Mouse (Mus musculus): Measurements from ENCODE around the gene H2-M10.2. TPM values are rescaled to one million over a fixed set of nuclear protein-coding genes. Genes with fewer than 3 reads are reported as not detected.

Gene H2-M10.2
- polyA plus RNA-seq, 1 experiment from 2014 or later = not detected

DNA sequence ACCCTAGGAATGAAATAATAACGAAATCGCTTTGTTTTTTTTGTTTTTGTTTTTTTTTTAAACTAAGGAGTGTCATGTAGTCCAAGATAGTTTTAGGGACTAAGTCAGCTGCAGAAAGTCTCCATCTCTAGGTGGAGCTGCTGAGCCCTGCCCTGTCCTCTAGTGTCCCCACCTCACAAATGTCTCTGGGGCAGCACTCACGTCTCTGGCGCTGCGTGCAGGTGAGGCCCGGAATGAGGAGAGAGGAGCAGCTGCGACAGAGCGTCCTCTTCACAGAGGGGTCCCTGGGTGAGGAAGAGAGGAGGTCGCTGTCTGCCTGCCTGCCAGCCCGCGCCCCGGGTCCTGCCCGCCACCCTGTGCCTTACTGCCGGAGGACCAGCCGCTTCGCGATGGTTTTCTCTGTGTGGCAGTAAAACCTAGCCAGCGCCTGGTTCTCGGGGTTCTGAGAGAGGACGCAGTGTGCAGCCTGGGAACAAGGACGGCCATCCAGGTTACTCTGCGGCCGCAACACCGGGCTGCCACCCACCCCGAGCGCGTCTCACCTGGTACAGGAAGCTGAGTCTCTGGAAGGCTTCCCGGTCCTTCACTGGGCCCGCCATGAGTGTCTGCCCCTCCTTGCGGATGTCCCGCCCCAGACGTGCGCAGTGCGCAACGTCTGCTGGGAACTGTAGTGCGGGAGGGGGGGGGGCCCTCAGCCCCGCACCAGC lies 28.9 kb downstream of the H2-M10.2 start:
- ATAC-seq (ENCODE audit: low read depth) = peak; percentile 94
- Histone ChIP-seq H3K4me3 (ENCODE audit: low read depth, low read length) (peak overlapping the region; percentile 70), H3K27me3 (ENCODE audit: control insufficient read depth, insufficient read depth, low read depth, low read length) (peaks cover 3% of the 10 kb centered on the region), H3K27ac (ENCODE audit: low read length) (peak overlapping the region; percentile 78), H3K36me3 (ENCODE audit: control insufficient read depth, insufficient read depth) (peaks cover 5% of the 10 kb centered on the region), H3K9me3 (replicated peaks; ENCODE audit: control insufficient read depth, low read length) (no peaks in the 10 kb centered on the region), H3K9ac (ENCODE audit: low read depth, low read length) (peak overlapping the region; percentile 71), H3K4me1 (ENCODE audit: control insufficient read depth, low read depth, low read length) (peaks cover 10% of the 10 kb centered on the region), H3K4me2 (ENCODE audit: low read depth, low read length) (peak overlapping the region; percentile 62)
- WGBS (ENCODE audit: insufficient replicate concordance) = 0% methylated on average over 37 of the region's 37 CpGs

DNA sequence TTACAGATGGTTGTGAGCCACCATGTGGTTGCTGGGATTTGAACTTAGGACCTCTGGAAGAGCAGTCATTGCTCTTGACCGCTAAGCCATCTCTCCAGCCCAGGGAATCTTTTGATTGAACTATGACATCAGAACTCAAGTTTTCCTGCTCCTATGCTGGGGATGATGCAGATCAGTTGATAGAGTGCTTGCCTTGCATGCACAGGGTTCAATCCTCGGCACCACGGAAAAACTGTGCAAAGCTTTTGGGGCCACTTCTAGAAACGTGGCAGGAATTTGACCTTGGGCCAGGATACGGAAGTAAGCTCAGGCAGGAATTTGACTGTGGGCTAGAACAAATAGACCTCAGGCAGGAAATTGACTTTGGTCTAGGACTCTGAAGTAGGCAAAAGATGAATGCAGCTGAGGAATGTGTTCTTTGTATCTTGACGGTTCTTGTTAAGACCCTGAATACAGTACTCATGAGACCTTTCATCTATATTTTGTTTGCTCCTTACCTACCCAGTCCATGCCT lies 33.1 kb downstream of the H2-M10.2 start:
- Histone ChIP-seq H3K4me3 (ENCODE audit: low read depth, low read length) (no peak overlapping the region), H3K27ac (ENCODE audit: low read length) (no peak overlapping the region), H3K4me1 (ENCODE audit: control insufficient read depth, low read depth, low read length) (peaks cover 13% of the 10 kb centered on the region), H3K4me2 (ENCODE audit: low read depth, low read length) (no peak overlapping the region), H3K9me3 (replicated peaks; ENCODE audit: control insufficient read depth, low read length) (no peaks in the 10 kb centered on the region), H3K9ac (ENCODE audit: low read depth, low read length) (no peak overlapping the region), H3K27me3 (ENCODE audit: control insufficient read depth, insufficient read depth, low read depth, low read length) (peaks cover 24% of the 10 kb centered on the region), H3K36me3 (ENCODE audit: control insufficient read depth, insufficient read depth) (no peaks in the 10 kb centered on the region; the same call in 1 of the 2 replicates)
- ATAC-seq (ENCODE audit: low read depth) = no peak
- 32% methylated on average over 6 of the region's 6 CpGs for WGBS (ENCODE audit: insufficient replicate concordance)

DNA sequence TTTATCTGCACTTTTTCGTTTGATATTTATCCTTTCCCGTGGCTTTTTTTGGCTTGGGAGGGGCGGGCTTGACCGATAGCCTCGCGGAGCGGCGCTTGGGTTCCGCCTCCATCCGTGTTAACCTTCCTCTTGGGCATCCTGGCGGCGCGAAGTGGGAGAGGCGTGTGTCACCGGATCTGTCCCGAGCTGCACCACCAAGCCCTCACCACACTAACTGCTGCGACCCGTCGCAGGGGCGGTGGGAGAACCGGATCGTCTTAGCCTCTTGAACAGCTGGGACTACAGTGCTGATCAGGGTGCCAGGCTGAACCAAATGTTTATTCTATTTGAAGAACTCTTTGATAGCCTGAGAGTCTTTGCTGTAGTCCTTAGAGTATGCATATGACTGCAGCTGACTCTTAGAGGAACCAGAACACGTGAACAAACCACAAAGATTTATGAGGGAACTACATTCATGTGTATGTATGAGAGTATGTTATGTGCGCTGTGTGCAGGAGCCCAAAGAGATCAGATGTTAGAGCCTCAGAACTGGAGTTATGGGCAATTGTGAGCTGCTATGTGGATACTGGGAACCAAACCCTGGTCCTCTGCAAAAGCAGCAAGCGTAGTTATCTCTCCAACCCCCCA lies 33.9 kb downstream of the H2-M10.2 start:
- peaks cover 25% of the 10 kb centered on the region for H3K27me3 ChIP-seq (ENCODE audit: control insufficient read depth, insufficient read depth, low read depth, low read length)
- H3K4me3 ChIP-seq (ENCODE audit: low read depth, low read length) = 0 out of 2 replicates have a peak overlapping the region, but pooled peaks have one; percentile 17
- no peak overlapping the region for H3K27ac ChIP-seq (ENCODE audit: low read length)
- no peaks in the 10 kb centered on the region; the same call in 1 of the 2 replicates for H3K36me3 ChIP-seq (ENCODE audit: control insufficient read depth, insufficient read depth)
- H3K9me3 ChIP-seq (replicated peaks; ENCODE audit: control insufficient read depth, low read length) = no peaks in the 10 kb centered on the region
- ATAC-seq (ENCODE audit: low read depth) = no peak
- peaks cover 10% of the 10 kb centered on the region for H3K4me1 ChIP-seq (ENCODE audit: control insufficient read depth, low read depth, low read length)
- 4% methylated on average over 25 of the region's 25 CpGs for whole genome bisulfite sequencing (ENCODE audit: insufficient replicate concordance)
- H3K9ac ChIP-seq (ENCODE audit: low read depth, low read length) = no peak overlapping the region
- H3K4me2 ChIP-seq (ENCODE audit: low read depth, low read length) = peak overlapping the region; percentile 50

DNA sequence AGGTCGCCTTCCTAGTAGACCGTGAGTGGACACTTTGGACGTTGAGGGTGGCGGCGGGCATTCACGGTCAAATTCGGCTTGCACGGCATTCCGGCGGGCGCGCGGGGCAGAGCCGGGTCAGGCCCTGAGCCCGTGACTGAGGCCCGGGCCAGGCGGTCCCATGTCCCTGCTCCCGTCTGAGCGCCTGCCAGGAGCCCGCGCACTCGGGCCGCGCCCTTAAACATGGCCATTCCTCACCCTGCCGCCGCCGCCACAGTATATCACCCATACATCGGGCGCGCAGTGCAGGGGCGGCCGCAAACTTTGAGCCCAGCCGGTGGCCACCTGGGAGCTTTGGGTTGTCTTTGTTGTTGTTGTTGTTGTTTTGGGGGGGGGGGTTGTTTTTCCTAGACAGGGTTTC lies 37.4 kb downstream of the H2-M10.2 start:
- Histone ChIP-seq H3K36me3 (ENCODE audit: control insufficient read depth, insufficient read depth) (no peaks in the 10 kb centered on the region), H3K27me3 (ENCODE audit: control insufficient read depth, insufficient read depth, low read depth, low read length) (peaks cover 25% of the 10 kb centered on the region), H3K9me3 (replicated peaks; ENCODE audit: control insufficient read depth, low read length) (no peaks in the 10 kb centered on the region), H3K27ac (ENCODE audit: low read length) (no peak overlapping the region), H3K4me3 (ENCODE audit: low read depth, low read length) (no peak overlapping the region), H3K9ac (ENCODE audit: low read depth, low read length) (no peak overlapping the region), H3K4me1 (ENCODE audit: control insufficient read depth, low read depth, low read length) (peaks cover 5% of the 10 kb centered on the region), H3K4me2 (ENCODE audit: low read depth, low read length) (no peak overlapping the region)
- ATAC-seq (ENCODE audit: low read depth) = no peak
- WGBS (ENCODE audit: insufficient replicate concordance) = 22% methylated on average over 32 of the region's 33 CpGs

DNA sequence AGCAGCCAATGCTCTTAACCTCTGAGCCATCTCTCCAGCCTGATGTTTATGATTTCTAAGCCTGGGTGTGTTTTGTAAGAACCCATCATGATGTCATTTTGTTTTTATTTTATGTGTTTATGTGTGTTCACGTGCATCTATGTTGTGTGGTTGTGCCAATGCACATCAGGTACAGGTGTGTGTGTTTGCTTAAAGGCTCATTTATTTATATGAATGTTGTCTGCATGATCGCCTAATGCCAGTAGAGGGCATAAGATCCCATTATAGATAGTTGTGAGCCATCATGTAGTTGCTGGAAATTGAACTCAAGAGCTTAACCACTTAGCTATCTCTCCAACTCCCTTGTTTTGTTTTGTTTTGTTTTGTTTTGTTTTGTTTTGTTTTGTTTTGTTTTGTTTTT lies 40.5 kb downstream of the H2-M10.2 start:
- Histone ChIP-seq H3K4me2 (ENCODE audit: low read depth, low read length) (no peak overlapping the region), H3K9ac (ENCODE audit: low read depth, low read length) (no peak overlapping the region), H3K27me3 (ENCODE audit: control insufficient read depth, insufficient read depth, low read depth, low read length) (peaks cover 18% of the 10 kb centered on the region), H3K27ac (ENCODE audit: low read length) (no peak overlapping the region), H3K36me3 (ENCODE audit: control insufficient read depth, insufficient read depth) (no peaks in the 10 kb centered on the region), H3K4me3 (ENCODE audit: low read depth, low read length) (no peak overlapping the region), H3K9me3 (replicated peaks; ENCODE audit: control insufficient read depth, low read length) (no peaks in the 10 kb centered on the region), H3K4me1 (ENCODE audit: control insufficient read depth, low read depth, low read length) (no peaks in the 10 kb centered on the region)
- WGBS (ENCODE audit: insufficient replicate concordance) = 60% methylated on average over 2 of the region's 2 CpGs
- ATAC-seq (ENCODE audit: low read depth) = no peak

DNA sequence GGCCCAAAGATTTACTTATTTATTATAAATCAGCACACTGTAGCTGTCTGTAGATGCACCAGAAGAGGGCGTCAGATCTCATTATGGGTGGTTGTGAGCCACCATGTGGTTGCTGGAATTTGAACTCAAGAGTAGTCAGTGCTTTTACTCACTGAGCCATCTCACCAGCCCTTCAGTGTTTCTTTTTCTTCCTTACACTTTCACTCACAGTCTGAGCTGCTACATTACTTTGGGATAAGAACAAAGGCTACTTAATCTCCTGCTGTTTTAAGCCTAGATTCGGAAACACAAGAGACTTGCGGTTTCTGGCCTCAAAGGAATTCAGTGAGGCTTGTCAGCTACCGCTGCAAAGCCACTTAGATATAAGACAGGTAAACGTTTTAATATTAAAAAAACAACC lies 42.3 kb downstream of the H2-M10.2 start:
- WGBS (ENCODE audit: insufficient replicate concordance) = 49% methylated on average over 5 of the region's 5 CpGs
- no peak for ATAC-seq (ENCODE audit: low read depth)

DNA sequence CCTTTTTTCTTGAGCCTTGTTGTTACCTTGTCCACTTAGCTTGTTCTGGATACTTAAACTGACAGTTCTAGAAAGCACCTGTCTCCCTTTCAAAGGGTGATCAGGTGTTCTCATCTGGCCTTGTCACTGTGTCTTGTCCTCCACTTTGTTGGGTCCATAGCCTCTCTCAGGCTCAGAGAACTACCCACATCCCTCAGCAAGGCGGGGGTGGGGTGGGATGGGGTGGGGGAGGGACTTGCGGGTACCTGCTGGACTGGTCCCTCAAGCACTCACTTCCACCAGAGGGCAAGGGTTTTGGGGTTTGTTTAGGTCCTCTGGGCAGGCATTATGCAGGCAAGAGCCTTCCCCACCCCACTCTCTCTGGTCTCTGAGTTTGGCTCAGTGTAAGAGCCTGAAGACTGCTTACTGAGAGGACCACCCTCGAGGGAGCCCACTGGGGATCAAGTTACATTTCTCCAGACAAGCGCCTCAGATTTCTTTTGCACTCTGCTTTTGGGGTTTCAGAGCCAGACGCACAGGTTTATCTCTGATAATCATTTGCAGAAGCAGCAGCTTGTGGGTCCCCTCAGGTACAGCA lies 45.6 kb downstream of the H2-M10.2 start:
- Histone ChIP-seq H3K36me3 (ENCODE audit: control insufficient read depth, insufficient read depth) (no peaks in the 10 kb centered on the region), H3K9ac (ENCODE audit: low read depth, low read length) (no peak overlapping the region), H3K4me2 (ENCODE audit: low read depth, low read length) (no peak overlapping the region), H3K4me3 (ENCODE audit: low read depth, low read length) (no peak overlapping the region), H3K9me3 (replicated peaks; ENCODE audit: control insufficient read depth, low read length) (no peaks in the 10 kb centered on the region), H3K27ac (ENCODE audit: low read length) (no peak overlapping the region), H3K4me1 (ENCODE audit: control insufficient read depth, low read depth, low read length) (no peaks in the 10 kb centered on the region; the same call in 1 of the 2 replicates), H3K27me3 (ENCODE audit: control insufficient read depth, insufficient read depth, low read depth, low read length) (peaks cover 11% of the 10 kb centered on the region)
- WGBS (ENCODE audit: insufficient replicate concordance) = 15% methylated on average over 5 of the region's 5 CpGs
- no peak for ATAC-seq (ENCODE audit: low read depth)

More for the DNA sequence above, 42.3 kb downstream of the H2-M10.2 start:
- H3K27ac ChIP-seq (ENCODE audit: low read length) = no peak overlapping the region
- no peak overlapping the region for H3K4me3 ChIP-seq (ENCODE audit: low read depth, low read length)
- no peaks in the 10 kb centered on the region for H3K9me3 ChIP-seq (replicated peaks; ENCODE audit: control insufficient read depth, low read length)
- H3K4me1 ChIP-seq (ENCODE audit: control insufficient read depth, low read depth, low read length) = no peaks in the 10 kb centered on the region
- peaks cover 10% of the 10 kb centered on the region for H3K27me3 ChIP-seq (ENCODE audit: control insufficient read depth, insufficient read depth, low read depth, low read length)
- H3K4me2 ChIP-seq (ENCODE audit: low read depth, low read length) = no peak overlapping the region
- H3K36me3 ChIP-seq (ENCODE audit: control insufficient read depth, insufficient read depth) = no peaks in the 10 kb centered on the region
- H3K9ac ChIP-seq (ENCODE audit: low read depth, low read length) = no peak overlapping the region

DNA sequence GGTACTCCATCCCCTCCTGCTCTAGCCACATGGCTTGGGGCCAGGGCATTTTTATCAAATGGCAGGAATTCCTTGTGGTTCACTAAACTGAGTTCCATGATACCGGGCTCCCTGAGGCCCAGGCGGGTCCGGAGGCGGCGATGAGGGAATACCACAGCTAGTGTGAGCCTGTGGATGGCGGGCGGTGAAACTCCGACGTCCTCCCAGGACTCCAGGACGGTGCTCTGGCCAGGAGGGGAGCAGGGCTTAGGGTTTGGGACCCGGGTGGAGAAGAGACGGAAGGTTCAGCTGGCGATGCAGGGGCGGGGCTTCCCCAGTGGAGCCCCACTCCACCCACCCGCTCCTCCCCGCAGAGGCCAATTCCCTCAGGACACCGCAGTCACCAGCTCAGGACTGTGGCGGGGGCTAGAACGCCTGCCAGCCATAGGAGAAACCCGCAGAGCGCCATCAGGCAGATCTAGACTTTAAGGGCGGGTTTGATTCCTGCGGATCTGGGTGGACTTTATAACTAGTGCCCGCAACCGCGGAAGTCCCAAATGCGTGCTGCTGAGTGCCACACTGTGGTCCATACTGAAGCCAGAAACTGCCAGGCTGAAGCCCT lies 48.9 kb downstream of the H2-M10.2 start:
- peak overlapping the region; percentile 25; the same call in 1 of the 2 replicates for H3K4me3 ChIP-seq (ENCODE audit: low read depth, low read length)
- no peak for ATAC-seq (ENCODE audit: low read depth)
- H3K4me1 ChIP-seq (ENCODE audit: control insufficient read depth, low read depth, low read length) = no peaks in the 10 kb centered on the region; the same call in 1 of the 2 replicates
- WGBS (ENCODE audit: insufficient replicate concordance) = 4% methylated on average over 27 of the region's 27 CpGs
- H3K27me3 ChIP-seq (ENCODE audit: control insufficient read depth, insufficient read depth, low read depth, low read length) = peaks cover 16% of the 10 kb centered on the region
- no peaks in the 10 kb centered on the region for H3K9me3 ChIP-seq (replicated peaks; ENCODE audit: control insufficient read depth, low read length)
- H3K27ac ChIP-seq (ENCODE audit: low read length) = no peak overlapping the region
- peak overlapping the region; percentile 30; the same call in 1 of the 2 replicates for H3K4me2 ChIP-seq (ENCODE audit: low read depth, low read length)
- no peaks in the 10 kb centered on the region for H3K36me3 ChIP-seq (ENCODE audit: control insufficient read depth, insufficient read depth)
- no peak overlapping the region for H3K9ac ChIP-seq (ENCODE audit: low read depth, low read length)

All from liver, embryonic 16.5 days (tissue).